Mouse (Mus musculus) lung, postnatal 10 days (tissue): Measurements from ENCODE around the gene Hoxa3.
A peak's percentile ranks its signal among the peaks of the same experiment; 100 is the strongest.

ENCODE experiments used
- DNase-seq: peaks from one replicate; pipeline ENCODE4 v3.0.0; 2021

Hoxa3 gene

GRCm38 (mm10) chr6:52203371-52204049 lies 9.6 kb downstream of the Hoxa3 start:
- peak; percentile 47 for DNase-seq

GRCm38 (mm10) chr6:52203121-52203370 lies 10.1 kb downstream of the Hoxa3 start:
- DNase-seq, result peak; percentile 41

- peak; percentile 17 for DNase-seq
These were observed 10.6 kb downstream of the Hoxa3 start for GRCm38 (mm10) chr6:52202362-52203120.

- no peak for DNase-seq
These were observed 11.9 kb downstream of the Hoxa3 start for GRCm38 (mm10) chr6:52201269-52201668.

- DNase-seq, result no peak
These were observed 12.3 kb downstream of the Hoxa3 start for GRCm38 (mm10) chr6:52200751-52201250.

- peak; percentile 73 for DNase-seq
These were observed 12.9 kb downstream of the Hoxa3 start for GRCm38 (mm10) chr6:52200073-52200750.

- DNase-seq, result peak; percentile 87
These were observed 15.9 kb downstream of the Hoxa3 start for GRCm38 (mm10) chr6:52197271-52197670.

GRCm38 (mm10) chr6:52196811-52197210 lies 16.3 kb downstream of the Hoxa3 start:
- DNase-seq, result peak; percentile 34

GRCm38 (mm10) chr6:52194690-52195089 lies 18.4 kb downstream of the Hoxa3 start:
- DNase-seq, result no peak

GRCm38 (mm10) chr6:52191860-52192550 lies 21.1 kb downstream of the Hoxa3 start:
- DNase-seq, result peak; percentile 93

GRCm38 (mm10) chr6:52190906-52191810 lies 22.0 kb downstream of the Hoxa3 start, which contains the start of gene Hoxa4:
Hoxa4 (minus strand) TSS chr6:52191753.
- DNase-seq, result no peak

GRCm38 (mm10) chr6:52190410-52190809 lies 22.7 kb downstream of the Hoxa3 start:
- DNase-seq, result peak; percentile 75

- DNase-seq, result no peak
These were observed 23.2 kb downstream of the Hoxa3 start for GRCm38 (mm10) chr6:52189909-52190308.

GRCm38 (mm10) chr6:52189172-52189591 lies 24.0 kb downstream of the Hoxa3 start:
- peak; percentile 81 for DNase-seq

GRCm38 (mm10) chr6:52186500-52186899 lies 26.6 kb downstream of the Hoxa3 start:
- DNase-seq, result no peak

- no peak for DNase-seq
These were observed 27.3 kb downstream of the Hoxa3 start for GRCm38 (mm10) chr6:52185834-52186233.

GRCm38 (mm10) chr6:52185222-52185621 lies 27.9 kb downstream of the Hoxa3 start:
- peak; percentile 67 for DNase-seq

- no peak for DNase-seq
These were observed 28.5 kb downstream of the Hoxa3 start for GRCm38 (mm10) chr6:52184668-52185067.

- DNase-seq, result peak; percentile 68
These were observed 29.6 kb downstream of the Hoxa3 start for GRCm38 (mm10) chr6:52183311-52184080.

GRCm38 (mm10) chr6:52182793-52183192 lies 30.3 kb downstream of the Hoxa3 start:
- no peak for DNase-seq

GRCm38 (mm10) chr6:52182030-52182429 lies 31.1 kb downstream of the Hoxa3 start:
- no peak for DNase-seq
